Mouse (Mus musculus) kidney, postnatal 36 days (tissue): ENCODE results near the gene Snd1.
A peak's percentile ranks its signal among the peaks of the same experiment; 100 is the strongest.

ENCODE experiments used
- DNase-seq, 2 experiments: peaks; one replicate each; pipeline ENCODE4 v3.0.0; 2021 to 2022; ENCODE audit warnings: mixed read lengths in 2 of 2

The Snd1 gene

GRCm38 (mm10) chr6:28599120-28599519, 124.2 kb downstream of the Snd1 start:
- DNase-seq, result no peak

- DNase-seq, result no peak
These were observed 125.5 kb downstream of the Snd1 start for GRCm38 (mm10) chr6:28600404-28600803.

GRCm38 (mm10) chr6:28603401-28603800, 128.5 kb downstream of the Snd1 start:
- DNase-seq, result no peak

- DNase-seq, result no peak
These were observed 128.9 kb downstream of the Snd1 start for GRCm38 (mm10) chr6:28603823-28604222.

- no peak for DNase-seq
These were observed 134.4 kb downstream of the Snd1 start for GRCm38 (mm10) chr6:28609291-28609690.

GRCm38 (mm10) chr6:28610127-28610526, 135.2 kb downstream of the Snd1 start:
- no peak for DNase-seq

- DNase-seq, result no peak
These were observed 138.5 kb downstream of the Snd1 start for GRCm38 (mm10) chr6:28613441-28613840.

- DNase-seq, result no peak
These were observed 139.9 kb downstream of the Snd1 start for GRCm38 (mm10) chr6:28614856-28615255.

- DNase-seq, result no peak
These were observed 140.5 kb downstream of the Snd1 start for GRCm38 (mm10) chr6:28615408-28615807.

- no peak for DNase-seq
These were observed 141.0 kb downstream of the Snd1 start for GRCm38 (mm10) chr6:28615966-28616365.

GRCm38 (mm10) chr6:28618299-28618698, 143.4 kb downstream of the Snd1 start:
- DNase-seq, result no peak

GRCm38 (mm10) chr6:28618751-28619153, 143.8 kb downstream of the Snd1 start:
- peak; percentile 66 to 76 for DNase-seq

GRCm38 (mm10) chr6:28621431-28621830, 146.5 kb downstream of the Snd1 start:
- no peak for DNase-seq

GRCm38 (mm10) chr6:28621961-28622360, 147.0 kb downstream of the Snd1 start:
- DNase-seq, result no peak

GRCm38 (mm10) chr6:28622522-28622921, 147.6 kb downstream of the Snd1 start:
- peak; percentile 22 to 34 for DNase-seq

GRCm38 (mm10) chr6:28622963-28623362, 148.0 kb downstream of the Snd1 start:
- DNase-seq, result no peak

GRCm38 (mm10) chr6:28628408-28628807, 153.5 kb downstream of the Snd1 start:
- DNase-seq, result no peak

GRCm38 (mm10) chr6:28629866-28630265, 154.9 kb downstream of the Snd1 start:
- no peak for DNase-seq

- DNase-seq, result no peak
These were observed 156.0 kb downstream of the Snd1 start for GRCm38 (mm10) chr6:28630926-28631325.

- DNase-seq, result no peak
These were observed 158.2 kb downstream of the Snd1 start for GRCm38 (mm10) chr6:28633120-28633519.

GRCm38 (mm10) chr6:28633656-28634055, 158.7 kb downstream of the Snd1 start:
- DNase-seq, result no peak

GRCm38 (mm10) chr6:28635092-28635491, 160.2 kb downstream of the Snd1 start:
- DNase-seq, result no peak

- DNase-seq, result no peak
These were observed 160.8 kb downstream of the Snd1 start for GRCm38 (mm10) chr6:28635531-28636348.

GRCm38 (mm10) chr6:28640088-28640487, 165.1 kb downstream of the Snd1 start:
- no peak for DNase-seq

GRCm38 (mm10) chr6:28642909-28643308, 168.0 kb downstream of the Snd1 start:
- DNase-seq, result no peak
